Mouse (Mus musculus) inflammation-experienced regulatory T-cells, adult 6 months (primary cell): ENCODE measurements at regions not wholly inside any gene's neighbourhood (a gene's known extent, or its start where the extent isn't known, plus 50 kb on each side); places are given as distances from the start of the nearest gene placed in this dataset.

Experiments
- ATAC-seq: one replicate; pipeline ENCODE4 v1.8.0; 2017

DNA sequence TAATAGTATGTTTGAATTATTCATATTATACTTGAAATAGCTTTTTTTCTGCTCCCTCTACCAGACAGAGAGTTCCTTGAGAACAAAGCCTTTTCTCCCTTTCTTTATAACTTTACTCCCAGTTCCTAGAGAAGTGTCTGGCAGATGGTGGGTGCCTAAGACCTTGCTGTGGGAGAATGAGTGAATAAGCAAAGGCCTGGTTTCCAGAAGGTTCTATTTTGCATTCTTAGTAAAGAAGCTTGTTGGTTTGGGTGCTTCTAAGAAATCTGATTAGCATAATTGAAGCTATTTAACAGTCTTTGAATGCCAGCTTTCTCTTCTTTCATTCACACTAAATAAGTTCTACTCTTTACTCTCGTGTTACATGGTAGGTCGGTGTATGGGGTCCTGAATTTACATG lies 1104.2 kb downstream of the Gsdmc2 start:
- ATAC-seq = no peak

GRCm38 (mm10) chr15:62735334-62735733 lies 1109.6 kb downstream of the Gsdmc2 start:
- ATAC-seq = peak; percentile 13

GRCm38 (mm10) chr15:62734900-62735299 lies 1110.1 kb downstream of the Gsdmc2 start:
- ATAC-seq = peak; percentile 24

DNA sequence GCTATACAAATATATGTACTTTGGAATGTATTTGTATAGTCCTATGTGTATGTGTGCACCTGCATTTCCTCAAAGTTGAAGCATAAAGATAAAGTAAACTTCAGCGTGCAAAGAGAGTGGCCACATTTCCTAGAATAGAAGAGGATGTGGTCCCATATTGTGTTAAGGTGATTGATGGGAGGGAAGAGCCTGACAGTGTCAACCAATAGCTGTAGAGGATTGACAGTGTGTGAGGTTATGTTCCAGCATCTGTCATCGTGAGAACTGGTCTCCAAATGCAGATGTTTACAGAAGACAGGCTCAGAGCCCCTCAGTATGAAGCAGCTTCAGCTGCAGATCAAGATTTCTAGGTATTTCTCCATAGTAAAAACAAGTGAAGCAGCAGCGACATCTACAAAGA lies 1114.5 kb downstream of the Gsdmc2 start:
- peak; percentile 80 for ATAC-seq

GRCm38 (mm10) chr15:62714265-62714664 lies 1130.7 kb downstream of the Gsdmc2 start:
- ATAC-seq = no peak

DNA sequence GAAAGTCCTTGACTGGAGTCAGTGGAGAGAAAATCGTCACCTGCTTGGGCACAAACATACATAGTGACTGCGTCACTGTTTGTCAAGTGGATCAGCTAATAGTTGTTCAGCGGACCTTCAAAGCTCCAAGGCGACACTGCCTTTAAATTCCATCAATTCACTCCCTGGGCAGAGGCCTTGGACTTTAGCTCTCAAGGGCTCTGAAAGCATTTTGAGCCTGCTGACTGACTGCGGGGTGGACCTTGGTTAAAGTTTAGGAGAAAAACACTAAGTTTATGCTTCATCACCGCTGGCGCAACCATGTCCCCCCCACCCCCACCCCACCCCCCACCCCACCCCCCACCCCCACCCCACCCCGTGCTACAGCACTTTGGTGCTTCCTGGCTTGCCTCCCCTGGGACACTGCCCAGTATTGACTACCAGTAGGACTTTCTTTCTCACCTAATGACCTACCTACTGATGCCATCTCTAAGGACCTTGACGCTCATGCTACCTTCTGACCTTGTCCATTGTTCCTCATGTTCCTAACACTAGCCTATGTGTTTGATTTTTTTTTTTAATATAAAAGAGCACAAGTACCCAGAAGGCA lies 1132.3 kb downstream of the Gsdmc2 start:
- no peak for ATAC-seq

DNA sequence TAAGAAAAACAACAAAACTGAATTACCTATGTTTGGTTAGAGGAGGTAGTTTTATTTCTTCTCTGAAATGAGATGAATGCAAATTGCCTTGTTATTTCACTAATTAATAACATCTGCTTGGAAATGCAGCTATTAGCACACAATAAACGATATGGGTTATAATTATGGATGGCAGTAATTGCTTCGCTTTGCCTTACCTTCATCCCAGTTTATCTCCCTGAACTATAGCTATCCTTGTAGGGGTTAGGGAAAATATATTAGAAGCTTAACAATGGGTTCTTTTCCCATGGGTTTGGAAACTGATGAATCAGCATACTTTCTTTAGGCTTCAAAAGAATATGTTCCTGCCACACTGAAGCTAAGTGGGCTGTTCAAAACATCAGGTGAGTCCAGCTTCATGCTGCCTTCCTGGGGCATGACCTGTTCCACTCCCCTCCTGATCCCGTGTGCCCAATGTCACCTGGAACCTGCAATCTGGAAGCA lies 1132.9 kb downstream of the Gsdmc2 start:
- ATAC-seq = no peak

DNA sequence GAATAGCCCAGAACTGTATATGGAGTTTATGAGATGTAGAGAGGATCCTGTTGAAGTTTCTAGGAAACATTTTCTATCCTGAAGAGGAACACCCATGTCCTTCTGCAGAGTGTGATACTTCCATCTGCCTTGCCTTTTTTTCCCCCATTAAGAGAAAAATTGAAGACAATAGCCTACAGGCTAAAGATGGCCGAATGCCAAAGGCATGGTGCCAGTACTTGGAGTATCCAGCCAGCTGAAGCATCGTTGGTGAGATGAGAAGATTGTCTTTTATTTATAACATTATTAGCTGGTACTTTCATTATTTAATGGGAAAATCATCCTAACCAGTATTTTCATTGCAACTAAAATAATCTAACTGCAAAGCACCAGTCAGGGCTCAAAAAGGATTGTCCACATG lies 1135.4 kb downstream of the Gsdmc2 start:
- ATAC-seq = no peak

GRCm38 (mm10) chr15:62698559-62698958 lies 1146.4 kb downstream of the Gsdmc2 start:
- ATAC-seq = peak; percentile 32

DNA sequence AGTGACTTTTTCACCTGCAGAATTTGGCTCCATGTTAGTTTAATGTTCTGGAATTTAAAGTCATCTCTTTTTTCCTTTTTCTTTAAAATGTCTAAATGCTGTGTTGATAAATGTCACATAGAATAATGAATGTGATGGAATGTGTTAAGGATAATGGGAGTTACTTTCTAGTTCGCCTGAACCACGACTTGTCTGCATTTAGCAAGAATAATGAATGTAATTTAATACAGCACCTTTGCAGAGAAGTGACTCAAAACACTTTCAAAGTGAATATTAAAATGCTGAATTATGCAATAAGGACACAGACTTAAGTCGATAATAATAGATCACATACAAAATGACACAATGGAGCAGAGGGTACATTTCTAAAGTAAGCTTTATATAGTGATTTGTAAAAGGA lies 1150.2 kb downstream of the Gsdmc2 start:
- ATAC-seq = no peak

GRCm38 (mm10) chr15:62693671-62694070 lies 1151.3 kb downstream of the Gsdmc2 start:
- no peak for ATAC-seq

DNA sequence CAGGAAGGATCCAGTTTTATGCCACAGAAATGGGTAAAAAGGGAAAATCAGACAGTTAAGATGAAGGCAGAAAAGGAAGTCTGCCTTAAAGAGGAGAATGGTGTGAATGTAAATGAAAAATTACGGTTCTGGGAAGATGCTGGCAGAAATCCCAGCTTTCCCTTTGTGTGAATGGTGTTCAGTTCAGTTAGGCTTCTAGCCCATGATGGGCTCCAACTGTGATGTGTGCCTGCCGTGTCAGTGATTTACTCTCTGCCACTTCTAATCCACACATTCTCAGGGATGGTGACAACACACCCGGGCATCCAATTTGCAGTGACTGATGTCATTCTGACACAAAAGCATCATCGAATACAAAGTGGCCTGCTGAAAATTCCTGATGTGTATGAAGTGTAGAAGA lies 1171.6 kb downstream of the Gsdmc2 start:
- no peak for ATAC-seq

GRCm38 (mm10) chr15:62670026-62670425 lies 1175.0 kb downstream of the Gsdmc2 start:
- no peak for ATAC-seq

DNA sequence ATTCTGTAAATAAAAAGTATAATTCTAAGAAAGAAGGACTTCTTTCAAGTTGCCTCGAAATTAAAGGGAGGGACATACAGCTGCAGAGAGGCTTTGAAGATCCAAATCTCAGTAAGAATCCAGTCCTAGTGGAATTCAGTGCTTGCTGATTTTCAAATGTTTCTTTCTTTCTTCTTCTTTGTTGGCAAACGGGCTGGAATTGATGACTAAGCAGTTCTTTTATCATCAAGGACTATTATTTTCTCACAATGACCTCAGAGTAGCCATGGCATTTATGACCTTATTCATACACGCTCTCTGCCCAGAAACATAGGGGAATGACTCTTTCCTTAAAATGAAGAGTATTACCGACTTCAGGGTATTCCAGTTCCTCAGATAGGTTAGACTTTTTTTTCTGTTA lies 1185.9 kb downstream of the Gsdmc2 start:
- ATAC-seq = no peak

GRCm38 (mm10) chr15:62658695-62659094 lies 1186.3 kb downstream of the Gsdmc2 start:
- no peak for ATAC-seq

- no peak for ATAC-seq
Observed at GRCm38 (mm10) chr15:62646476-62647168, 1198.4 kb downstream of the Gsdmc2 start.

DNA sequence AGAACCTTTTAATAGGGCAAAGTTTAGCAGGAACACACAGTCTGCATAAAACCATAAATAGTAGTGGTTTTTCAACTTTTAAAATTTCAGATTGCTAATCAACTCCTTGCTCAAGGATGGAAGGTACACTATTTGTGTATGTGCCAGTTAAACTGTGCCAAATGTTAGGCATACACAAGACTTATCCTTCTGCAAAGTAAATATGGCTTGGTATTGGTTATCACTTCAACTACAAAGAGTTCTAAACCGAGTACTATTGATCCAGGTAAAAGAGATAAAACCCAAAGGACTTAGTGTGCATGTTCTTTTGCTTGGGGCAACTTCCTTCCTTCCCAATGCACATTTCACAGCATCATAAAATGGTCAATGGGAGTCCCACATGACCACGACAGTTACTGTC lies 1200.2 kb downstream of the Gsdmc2 start:
- no peak for ATAC-seq

DNA sequence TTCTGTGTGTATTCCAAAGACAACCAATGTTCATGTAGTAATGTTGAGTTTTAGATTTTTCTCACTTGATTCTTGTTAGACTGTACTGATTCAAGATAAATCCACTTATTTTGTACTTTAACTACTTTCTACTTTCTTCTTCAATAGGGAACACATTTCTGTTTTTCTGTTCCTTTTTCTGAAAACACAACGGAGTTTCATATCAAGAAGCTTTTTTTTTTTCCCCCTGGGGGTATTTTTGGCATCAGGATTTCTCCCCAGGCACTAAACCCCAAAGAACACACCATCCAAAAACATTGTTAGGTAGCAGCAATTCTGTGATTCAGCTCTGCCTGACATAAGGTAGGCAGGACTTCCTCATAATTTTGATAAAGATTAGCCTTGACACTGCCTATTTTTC lies 1200.7 kb downstream of the Gsdmc2 start:
- no peak for ATAC-seq

- ATAC-seq = no peak
Observed at GRCm38 (mm10) chr15:62641051-62641710, 1203.8 kb downstream of the Gsdmc2 start.

- ATAC-seq = no peak
Observed at GRCm38 (mm10) chr15:62625406-62625805, 1219.6 kb downstream of the Gsdmc2 start.

GRCm38 (mm10) chr15:62616042-62616441 lies 1228.9 kb downstream of the Gsdmc2 start:
- ATAC-seq = no peak

- ATAC-seq = no peak
Observed at GRCm38 (mm10) chr15:62596735-62597134, 1248.2 kb downstream of the Gsdmc2 start.

DNA sequence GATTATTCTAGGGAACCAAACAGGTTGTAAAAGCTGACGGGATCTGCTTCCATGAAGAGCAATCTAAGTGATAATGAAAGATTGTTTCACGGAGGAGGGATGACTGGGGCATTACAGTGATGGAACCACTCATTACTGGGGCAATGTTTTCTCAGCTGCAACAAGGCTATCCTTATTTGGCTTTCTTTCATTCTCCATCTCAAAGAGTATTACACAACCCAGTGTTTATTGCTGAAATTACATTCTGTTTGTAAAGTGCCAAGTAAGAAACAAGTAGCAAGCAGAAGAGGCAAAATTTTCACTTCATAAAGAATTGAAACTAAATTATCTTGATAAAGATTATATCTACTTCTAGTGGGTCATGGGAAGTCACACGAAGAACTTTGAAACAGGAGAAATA lies 1256.4 kb downstream of the Gsdmc2 start:
- no peak for ATAC-seq

GRCm38 (mm10) chr15:62578788-62579187 lies 1266.2 kb downstream of the Gsdmc2 start:
- no peak for ATAC-seq
